Mouse (Mus musculus) testis, adult 2 months (tissue): ENCODE measurements around the gene Hmcn1.

Source experiments
- CTCF ChIP-seq: fragments of 200-500 bp; IDR thresholded peaks from 2 replicates; pipeline ENCODE4 v1.5.1; 2012; ENCODE audit warnings: low read depth, mild to moderate bottlenecking, inconsistent platforms, low read length, moderate library complexity; ENCODE audit not compliant: control insufficient read depth, insufficient read depth, insufficient replicate concordance
- POLR2A ChIP-seq: fragments of 200-500 bp; IDR thresholded peaks from 2 replicates; pipeline ENCODE4 v1.6.1; 2012; ENCODE audit warnings: low read depth, mild to moderate bottlenecking, inconsistent platforms, low read length, moderate library complexity; ENCODE audit not compliant: control insufficient read depth

- TF ChIP-seq POLR2A (no peak), CTCF (no peak)
Measured at GRCm38 (mm10) chr1:150890017-150890416, 103.2 kb downstream of the Hmcn1 start.
